Mouse (Mus musculus) cortical plate, adult 2 months (tissue): ENCODE data around the gene Rpusd1.

Experiments
- CTCF ChIP-seq: fragments of 200-500 bp; IDR thresholded peaks from 2 replicates; pipeline ENCODE4 v1.5.1; 2011; ENCODE audit warnings: mild to moderate bottlenecking, control low read depth, low read length; ENCODE audit not compliant: insufficient read depth; ENCODE audit errors: extremely low read depth
- POLR2A ChIP-seq: fragments of 200-500 bp; IDR thresholded peaks from 2 replicates; pipeline ENCODE4 v1.6.1; 2011; ENCODE audit warnings: mild to moderate bottlenecking, low read length, control low read depth; ENCODE audit not compliant: insufficient read depth; ENCODE audit errors: extremely low read depth

- no peak for TF ChIP-seq POLR2A
- TF ChIP-seq CTCF: no peak
These were observed 48.0 kb downstream of the Rpusd1 start for GRCm38 (mm10) chr17:25775318-25776062.
